Mouse (Mus musculus) olfactory bulb, adult 2 months (tissue): ENCODE data around the gene Nelfb.
A peak's percentile ranks its signal among the peaks of the same experiment; 100 is the strongest.

Experiments used
- CTCF ChIP-seq: fragments of 200-500 bp; IDR thresholded peaks from 2 replicates; pipeline ENCODE4 v1.5.1; 2012; ENCODE audit warnings: low read depth, mild to moderate bottlenecking, low read length, moderate library complexity; ENCODE audit not compliant: insufficient read depth
- POLR2A ChIP-seq: fragments of 200-500 bp; IDR thresholded peaks from 2 replicates; pipeline ENCODE4 v1.6.1; 2012; ENCODE audit warnings: mild to moderate bottlenecking, low read depth, low read length, moderate library complexity; ENCODE audit not compliant: insufficient read depth

DNA sequence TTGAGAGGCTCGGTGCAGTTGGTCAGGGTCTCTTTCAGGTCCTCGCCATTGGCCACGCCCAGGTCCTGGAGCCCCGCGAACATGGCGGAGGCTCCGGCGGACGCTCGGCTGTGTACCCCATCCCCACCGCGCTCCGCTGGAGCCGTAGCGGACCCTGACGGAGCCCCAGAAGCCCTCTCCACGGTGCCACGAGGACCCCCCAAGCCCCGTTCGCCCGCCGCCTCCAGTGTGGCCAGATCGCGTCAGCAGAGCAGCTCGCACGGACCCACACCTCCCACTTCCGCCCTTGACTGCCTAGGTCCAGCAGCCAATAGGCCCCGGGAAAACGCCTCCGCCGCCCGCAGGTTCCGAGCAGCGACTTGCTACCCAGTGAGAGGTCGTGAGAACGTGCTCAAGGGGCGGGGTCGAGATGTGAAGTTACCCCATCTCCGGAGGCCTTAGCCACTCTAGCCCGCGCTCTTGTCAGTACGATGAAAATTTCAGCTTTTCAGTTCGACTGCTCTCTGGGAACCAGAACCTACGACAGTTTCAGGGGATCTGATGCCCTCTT lies at the start of gene Nelfb:
- peak; percentile 49 for TF ChIP-seq POLR2A
- TF ChIP-seq CTCF, result no peak
